Mouse (Mus musculus): ENCODE data around the gene Kcnma1.

The Kcnma1 gene

GRCm38 (mm10) chr14:23244446-23244845, 769.8 kb downstream of the Kcnma1 start:
- peak in 1 of 2 experiments; percentile 20 for DNase-seq

GRCm38 (mm10) chr14:23243857-23244256, 770.4 kb downstream of the Kcnma1 start:
- peak; percentile 8 to 42 for DNase-seq

Data from cerebellum, postnatal 14 days (tissue).